Mouse (Mus musculus): ENCODE data around the gene Olfr727. TPM values are rescaled to one million over a fixed set of nuclear protein-coding genes. Genes with fewer than 3 reads are reported as not detected.

Olfr727 gene
- total and polyA plus RNA-seq, 3 experiments = not detected

Other genes with a start within 250 kb of the Olfr727 start
- gene Olfr722, start 221.2 kb upstream of the Olfr727 start, total RNA-seq (2012; rRNA removed) = not detected in 2 replicates
- not detected for gene Olfr722, start 221.2 kb upstream of the Olfr727 start, polyA plus RNA-seq (2012; ENCODE audit: insufficient read depth in 1 of 2, insufficient read length in 2 of 2, low read depth in 1 of 2, low replicate concordance in 2 of 2, missing spikeins in 1 of 2)
- not detected in 2 replicates for gene Olfr723, start 191.4 kb upstream of the Olfr727 start, total RNA-seq (2012; rRNA removed)
- not detected for gene Olfr723, start 191.4 kb upstream of the Olfr727 start, polyA plus RNA-seq (2012; ENCODE audit: insufficient read depth in 1 of 2, insufficient read length in 2 of 2, low read depth in 1 of 2, low replicate concordance in 2 of 2, missing spikeins in 1 of 2)
- gene Olfr724, start 159.9 kb upstream of the Olfr727 start, total RNA-seq (2012; rRNA removed) = not detected in 2 replicates
- not detected for gene Olfr724, start 159.9 kb upstream of the Olfr727 start, polyA plus RNA-seq (2012; ENCODE audit: insufficient read depth in 1 of 2, insufficient read length in 2 of 2, low read depth in 1 of 2, low replicate concordance in 2 of 2, missing spikeins in 1 of 2)
- gene Olfr725, start 82.8 kb upstream of the Olfr727 start, total RNA-seq (2012; rRNA removed) = not detected in 2 replicates
- not detected for gene Olfr725, start 82.8 kb upstream of the Olfr727 start, polyA plus RNA-seq (2012; ENCODE audit: insufficient read depth in 1 of 2, insufficient read length in 2 of 2, low read depth in 1 of 2, low replicate concordance in 2 of 2, missing spikeins in 1 of 2)
- not detected in 2 replicates for gene Olfr726, start 32.2 kb upstream of the Olfr727 start, total RNA-seq (2012; rRNA removed)
- gene Olfr726, start 32.2 kb upstream of the Olfr727 start, polyA plus RNA-seq (2012; ENCODE audit: insufficient read depth in 1 of 2, insufficient read length in 2 of 2, low read depth in 1 of 2, low replicate concordance in 2 of 2, missing spikeins in 1 of 2) = not detected
- gene Olfr728, start 19.5 kb downstream of the Olfr727 start, total RNA-seq (2012; rRNA removed) = not detected in 2 replicates
- not detected for gene Olfr728, start 19.5 kb downstream of the Olfr727 start, polyA plus RNA-seq (2012; ENCODE audit: insufficient read depth in 1 of 2, insufficient read length in 2 of 2, low read depth in 1 of 2, low replicate concordance in 2 of 2, missing spikeins in 1 of 2)
- gene Olfr729, start 29.7 kb downstream of the Olfr727 start, total RNA-seq (2012; rRNA removed) = not detected in 2 replicates
- gene Olfr729, start 29.7 kb downstream of the Olfr727 start, polyA plus RNA-seq (2012; ENCODE audit: insufficient read depth in 1 of 2, insufficient read length in 2 of 2, low read depth in 1 of 2, low replicate concordance in 2 of 2, missing spikeins in 1 of 2) = under 1 TPM in 1 of 2 experiments, not detected in 1; 0.04 TPM
- gene Olfr730, start 65.0 kb downstream of the Olfr727 start, total RNA-seq (2012; rRNA removed) = not detected in 2 replicates
- not detected for gene Olfr730, start 65.0 kb downstream of the Olfr727 start, polyA plus RNA-seq (2012; ENCODE audit: insufficient read depth in 1 of 2, insufficient read length in 2 of 2, low read depth in 1 of 2, low replicate concordance in 2 of 2, missing spikeins in 1 of 2)
- gene Olfr731, start 118.7 kb downstream of the Olfr727 start, total RNA-seq (2012; rRNA removed) = not detected in 2 replicates
- gene Olfr731, start 118.7 kb downstream of the Olfr727 start, polyA plus RNA-seq (2012; ENCODE audit: insufficient read depth in 1 of 2, insufficient read length in 2 of 2, low read depth in 1 of 2, low replicate concordance in 2 of 2, missing spikeins in 1 of 2) = not detected
- not detected in 2 replicates for gene Olfr732, start 161.0 kb downstream of the Olfr727 start, total RNA-seq (2012; rRNA removed)
- gene Olfr732, start 161.0 kb downstream of the Olfr727 start, polyA plus RNA-seq (2012; ENCODE audit: insufficient read depth in 1 of 2, insufficient read length in 2 of 2, low read depth in 1 of 2, low replicate concordance in 2 of 2, missing spikeins in 1 of 2) = not detected
- gene Olfr733, start 178.3 kb downstream of the Olfr727 start, total RNA-seq (2012; rRNA removed) = not detected in 2 replicates
- gene Olfr733, start 178.3 kb downstream of the Olfr727 start, polyA plus RNA-seq (2012; ENCODE audit: insufficient read depth in 1 of 2, insufficient read length in 2 of 2, low read depth in 1 of 2, low replicate concordance in 2 of 2, missing spikeins in 1 of 2) = not detected
- gene Olfr734, start 203.6 kb downstream of the Olfr727 start, total RNA-seq (2012; rRNA removed) = not detected in 2 replicates
- gene Olfr734, start 203.6 kb downstream of the Olfr727 start, polyA plus RNA-seq (2012; ENCODE audit: insufficient read depth in 1 of 2, insufficient read length in 2 of 2, low read depth in 1 of 2, low replicate concordance in 2 of 2, missing spikeins in 1 of 2) = not detected
- not detected in 2 replicates for gene Olfr735, start 225.7 kb downstream of the Olfr727 start, total RNA-seq (2012; rRNA removed)
- gene Olfr735, start 225.7 kb downstream of the Olfr727 start, polyA plus RNA-seq (2012; ENCODE audit: insufficient read depth in 1 of 2, insufficient read length in 2 of 2, low read depth in 1 of 2, low replicate concordance in 2 of 2, missing spikeins in 1 of 2) = not detected
- not detected in 2 replicates for gene Tlr11, start 234.7 kb downstream of the Olfr727 start, total RNA-seq (2012; rRNA removed)
- gene Tlr11, start 234.7 kb downstream of the Olfr727 start, polyA plus RNA-seq (2012; ENCODE audit: insufficient read depth in 1 of 2, insufficient read length in 2 of 2, low read depth in 1 of 2, low replicate concordance in 2 of 2, missing spikeins in 1 of 2) = not detected

Measured in MEL (cell line).